In genomic region chr5:125407910-125408575, GRCm38 (mm10) we compare ENCODE assay signal across 9 mouse cellular contexts. TPM values are rescaled to one million over a fixed set of nuclear protein-coding genes. Genes with fewer than 3 reads are reported as not detected.
DNase-seq lines count a peak whose midpoint lies in the region; ATAC-seq lines count a peak whose summit lies in the region.
"Had no signal": no experiment of that assay in that cellular context is flagged by ENCODE, and none has a peak within 500 bp of the region (broad histone marks: within the 10 kb centered on the region; RNA-seq: fewer than 3 reads in every experiment).

No protein-coding gene starts in this region.

- H3K9ac ChIP-seq in forebrain, embryonic 15.5 days (replicated peaks): no peak overlapping the region
- no peak overlapping the region for H3K9ac ChIP-seq in forebrain, embryonic 14.5 days (ENCODE audit: low read length)
- no peak overlapping the region for H3K9ac ChIP-seq in kidney, embryonic 16.5 days (replicated peaks; ENCODE audit: low read length)
- no peak overlapping the region for H3K9ac ChIP-seq in embryonic facial prominence, embryonic 14.5 days (ENCODE audit: low read depth, low read length)
- H3K9ac ChIP-seq in liver, embryonic 16.5 days (ENCODE audit: low read depth, low read length): no peak overlapping the region
- H3K9ac ChIP-seq: stomach, embryonic 15.5 days had no signal

- peaks cover 3% of the 10 kb centered on the region; the same call in 1 of the 2 replicates for H3K36me3 ChIP-seq in forebrain, embryonic 15.5 days
- no peaks in the 10 kb centered on the region for H3K36me3 ChIP-seq in forebrain, embryonic 14.5 days (ENCODE audit: control insufficient read depth, insufficient read depth, low read length)
- H3K36me3 ChIP-seq in kidney, embryonic 16.5 days (ENCODE audit: insufficient read depth, low read length): peaks cover under 1% of the 10 kb centered on the region; the same call in 1 of the 2 replicates
- no peaks in the 10 kb centered on the region for H3K36me3 ChIP-seq in embryonic facial prominence, embryonic 14.5 days (ENCODE audit: control insufficient read depth, insufficient read depth, low read length)
- no peaks in the 10 kb centered on the region for H3K36me3 ChIP-seq in liver, embryonic 16.5 days (ENCODE audit: control insufficient read depth, insufficient read depth)
- H3K36me3 ChIP-seq: stomach, embryonic 15.5 days had no signal

- H3K27ac ChIP-seq in forebrain, embryonic 15.5 days (replicated peaks): peak overlapping the region; percentile 13; the same call in 1 of the 2 replicates
- H3K27ac ChIP-seq in forebrain, embryonic 14.5 days (ENCODE audit: low read depth, low read length): no peak overlapping the region
- H3K27ac ChIP-seq in kidney, embryonic 16.5 days (ENCODE audit: low read length): no peak overlapping the region
- no peak overlapping the region for H3K27ac ChIP-seq in embryonic facial prominence, embryonic 14.5 days (replicated peaks; ENCODE audit: low read depth, low read length)
- H3K27ac ChIP-seq in liver, embryonic 16.5 days (ENCODE audit: low read length): no peak overlapping the region
- H3K27ac ChIP-seq: stomach, embryonic 15.5 days had no signal

- WGBS in forebrain, embryonic 15.5 days: 73% methylated on average over 14 of the region's 14 CpGs
- 73% methylated on average over 14 of the region's 14 CpGs for WGBS in forebrain, embryonic 14.5 days
- 76% methylated on average over 14 of the region's 14 CpGs for WGBS in kidney, embryonic 16.5 days
- WGBS in embryonic facial prominence, embryonic 14.5 days: 76% methylated on average over 14 of the region's 14 CpGs
- 37% methylated on average over 14 of the region's 14 CpGs for WGBS in liver, embryonic 16.5 days (ENCODE audit: insufficient replicate concordance)

- no peak for DNase-seq in forebrain, embryonic 14.5 days (ENCODE audit: low spot score)
- no peak for DNase-seq in kidney, postnatal 4 days
- no peak for DNase-seq in embryonic facial prominence, embryonic 14.5 days (ENCODE audit: low spot score)
- DNase-seq in spleen, postnatal 14 days (ENCODE audit: low spot score in 2 of 2): no peak
- no peak for DNase-seq in thymus, adult 18-20 months

- H3K4me2 ChIP-seq in forebrain, embryonic 15.5 days (replicated peaks): no peak overlapping the region
- H3K4me2 ChIP-seq in forebrain, embryonic 14.5 days (ENCODE audit: low read length): no peak overlapping the region
- H3K4me2 ChIP-seq in kidney, embryonic 16.5 days (replicated peaks; ENCODE audit: low read depth, low read length): peak overlapping the region; percentile 30; the same call in 1 of the 2 replicates
- H3K4me2 ChIP-seq in embryonic facial prominence, embryonic 14.5 days (ENCODE audit: low read depth, low read length): peak overlapping the region; percentile 30; the same call in 1 of the 2 replicates
- H3K4me2 ChIP-seq in liver, embryonic 16.5 days (ENCODE audit: low read depth, low read length): peak overlapping the region; percentile 51

- H3K9me3 ChIP-seq in forebrain, embryonic 15.5 days: no peaks in the 10 kb centered on the region
- no peaks in the 10 kb centered on the region for H3K9me3 ChIP-seq in forebrain, embryonic 14.5 days (replicated peaks; ENCODE audit: control insufficient read depth, low read length)
- H3K9me3 ChIP-seq in kidney, embryonic 16.5 days (ENCODE audit: low read length): no peaks in the 10 kb centered on the region
- no peaks in the 10 kb centered on the region for H3K9me3 ChIP-seq in embryonic facial prominence, embryonic 14.5 days (ENCODE audit: control insufficient read depth, low read length)
- H3K9me3 ChIP-seq in liver, embryonic 16.5 days (replicated peaks; ENCODE audit: control insufficient read depth, low read length): no peaks in the 10 kb centered on the region
- H3K9me3 ChIP-seq: stomach, embryonic 15.5 days had no signal

- peaks cover 17% of the 10 kb centered on the region for H3K4me1 ChIP-seq in forebrain, embryonic 15.5 days
- 0 out of 2 replicates have a peak, but pooled peaks cover 7% of the 10 kb centered on the region for H3K4me1 ChIP-seq in forebrain, embryonic 14.5 days (ENCODE audit: control insufficient read depth, insufficient read depth, low read length)
- peaks cover 22% of the 10 kb centered on the region for H3K4me1 ChIP-seq in kidney, embryonic 16.5 days (ENCODE audit: insufficient read depth, low read length)
- peaks cover 9% of the 10 kb centered on the region; the same call in 1 of the 2 replicates for H3K4me1 ChIP-seq in embryonic facial prominence, embryonic 14.5 days (ENCODE audit: control insufficient read depth, insufficient read depth, low read length)
- H3K4me1 ChIP-seq in liver, embryonic 16.5 days (ENCODE audit: control insufficient read depth, low read depth, low read length): peaks cover 47% of the 10 kb centered on the region

- H3K4me3 ChIP-seq in forebrain, embryonic 15.5 days: no peak overlapping the region
- no peak overlapping the region for H3K4me3 ChIP-seq in forebrain, embryonic 14.5 days (ENCODE audit: low read depth, low read length)
- no peak overlapping the region; the same call in 1 of the 2 replicates for H3K4me3 ChIP-seq in kidney, embryonic 16.5 days (ENCODE audit: low read length)
- peak overlapping the region; percentile 37; the same call in 1 of the 2 replicates for H3K4me3 ChIP-seq in embryonic facial prominence, embryonic 14.5 days (ENCODE audit: low read depth, low read length)
- H3K4me3 ChIP-seq in liver, embryonic 16.5 days (ENCODE audit: low read depth, low read length): peak overlapping the region; percentile 58; the same call in 1 of the 2 replicates

- no peak for ATAC-seq in forebrain, embryonic 15.5 days (replicated peaks)
- no peak for ATAC-seq in forebrain, embryonic 14.5 days
- no peak for ATAC-seq in kidney, embryonic 16.5 days (ENCODE audit: low FRiP score, low TSS enrichment)
- no peak for ATAC-seq in embryonic facial prominence, embryonic 14.5 days (ENCODE audit: low read depth)
- no peak for ATAC-seq in liver, embryonic 16.5 days (ENCODE audit: low read depth)

- no peaks in the 10 kb centered on the region for H3K27me3 ChIP-seq in forebrain, embryonic 15.5 days
- no peaks in the 10 kb centered on the region for H3K27me3 ChIP-seq in forebrain, embryonic 14.5 days (replicated peaks; ENCODE audit: control insufficient read depth, insufficient read depth, low read length)
- no peaks in the 10 kb centered on the region for H3K27me3 ChIP-seq in kidney, embryonic 16.5 days (ENCODE audit: insufficient read depth, low read length)
- no peaks in the 10 kb centered on the region for H3K27me3 ChIP-seq in embryonic facial prominence, embryonic 14.5 days (replicated peaks; ENCODE audit: control insufficient read depth, insufficient read depth, low read length)
- H3K27me3 ChIP-seq in liver, embryonic 16.5 days (ENCODE audit: control insufficient read depth, insufficient read depth, low read depth, low read length): 0 out of 2 replicates have a peak, but pooled peaks cover 1% of the 10 kb centered on the region
- H3K27me3 ChIP-seq: stomach, embryonic 15.5 days had no signal

RNA-seq across cellular contexts. Expression of gene Ubc, which starts 18.0 kb away (rescaled TPM):
- 1,235 and 1,278 TPM in 2 replicates for polyA plus RNA-seq in forebrain, embryonic 15.5 days (2015; fragmentation: Nextera tagmentation; extraction: Ambion mirVana)
- polyA plus RNA-seq in forebrain, embryonic 14.5 days (2014; fragmentation: Nextera tagmentation; extraction: Ambion mirVana): 981 and 1,199 TPM in 2 replicates
- polyA plus RNA-seq in kidney, embryonic 16.5 days (2015; fragmentation: Nextera tagmentation; extraction: Ambion mirVana): 1,279 and 1,344 TPM in 2 replicates
- polyA plus RNA-seq in embryonic facial prominence, embryonic 14.5 days (2014; fragmentation: Nextera tagmentation; extraction: Ambion mirVana): 879 and 1,077 TPM in 2 replicates
- 573 and 608 TPM in 2 replicates for polyA plus RNA-seq in liver, embryonic 16.5 days (2015; fragmentation: Nextera tagmentation; extraction: Ambion mirVana)

RNA-seq across cellular contexts. Expression of gene Gm10382, which starts 18.9 kb away (rescaled TPM):
- 0.55 TPM in 2 replicates for polyA plus RNA-seq in forebrain, embryonic 15.5 days (2015; fragmentation: Nextera tagmentation; extraction: Ambion mirVana)
- polyA plus RNA-seq in forebrain, embryonic 14.5 days (2014; fragmentation: Nextera tagmentation; extraction: Ambion mirVana): 0.33 TPM in 1 of 2 replicates, not detected in the other
- polyA plus RNA-seq in kidney, embryonic 16.5 days (2015; fragmentation: Nextera tagmentation; extraction: Ambion mirVana): 0.34 and 0.51 TPM in 2 replicates
- 0.24 TPM in 1 of 2 replicates, not detected in the other for polyA plus RNA-seq in embryonic facial prominence, embryonic 14.5 days (2014; fragmentation: Nextera tagmentation; extraction: Ambion mirVana)
- 0.18 and 0.27 TPM in 2 replicates for polyA plus RNA-seq in liver, embryonic 16.5 days (2015; fragmentation: Nextera tagmentation; extraction: Ambion mirVana)

RNA-seq across cellular contexts. Expression of gene Dhx37, which starts 25.9 kb away (rescaled TPM):
- polyA plus RNA-seq in forebrain, embryonic 15.5 days (2015; fragmentation: Nextera tagmentation; extraction: Ambion mirVana): 11.3 and 13.4 TPM in 2 replicates
- polyA plus RNA-seq in forebrain, embryonic 14.5 days (2014; fragmentation: Nextera tagmentation; extraction: Ambion mirVana): 4.7 and 7.0 TPM in 2 replicates
- 10.4 and 14.2 TPM in 2 replicates for polyA plus RNA-seq in kidney, embryonic 16.5 days (2015; fragmentation: Nextera tagmentation; extraction: Ambion mirVana)
- 4.8 and 5.4 TPM in 2 replicates for polyA plus RNA-seq in embryonic facial prominence, embryonic 14.5 days (2014; fragmentation: Nextera tagmentation; extraction: Ambion mirVana)
- polyA plus RNA-seq in liver, embryonic 16.5 days (2015; fragmentation: Nextera tagmentation; extraction: Ambion mirVana): 4.0 and 4.2 TPM in 2 replicates

RNA-seq across cellular contexts. Expression of gene Bri3bp, which starts 33.3 kb away (rescaled TPM):
- 35.9 and 38.0 TPM in 2 replicates for polyA plus RNA-seq in forebrain, embryonic 15.5 days (2015; fragmentation: Nextera tagmentation; extraction: Ambion mirVana)
- polyA plus RNA-seq in forebrain, embryonic 14.5 days (2014; fragmentation: Nextera tagmentation; extraction: Ambion mirVana): 26.0 and 29.1 TPM in 2 replicates
- polyA plus RNA-seq in kidney, embryonic 16.5 days (2015; fragmentation: Nextera tagmentation; extraction: Ambion mirVana): 44.4 and 46.1 TPM in 2 replicates
- 28.8 and 29.3 TPM in 2 replicates for polyA plus RNA-seq in embryonic facial prominence, embryonic 14.5 days (2014; fragmentation: Nextera tagmentation; extraction: Ambion mirVana)
- polyA plus RNA-seq in liver, embryonic 16.5 days (2015; fragmentation: Nextera tagmentation; extraction: Ambion mirVana): 18.4 and 20.3 TPM in 2 replicates

Comparison
In these comparisons a context has a peak if more than half of its experiments do, and no peak if none do; other contexts are left out.
1. H3K4me2 ChIP-seq: peak in kidney, embryonic 16.5 days (single experiment), embryonic facial prominence, embryonic 14.5 days (single experiment) and liver, embryonic 16.5 days (single experiment); none in forebrain, embryonic 15.5 days (single experiment) and forebrain, embryonic 14.5 days (single experiment).
2. H3K4me3 ChIP-seq: peak in embryonic facial prominence, embryonic 14.5 days (single experiment) and liver, embryonic 16.5 days (single experiment); none in forebrain, embryonic 15.5 days (single experiment), forebrain, embryonic 14.5 days (single experiment) and kidney, embryonic 16.5 days (single experiment).